Comparison of ENCODE assay signal across 23 mouse cellular contexts in genomic region chr16:23417456-23418240, GRCm38 (mm10). TPM values are rescaled to one million over a fixed set of nuclear protein-coding genes. Genes with fewer than 3 reads are reported as not detected.
A peak's percentile ranks its signal among the peaks of the same experiment; 100 is the strongest.
DNase-seq lines count a peak whose midpoint lies in the region; ATAC-seq and TF ChIP-seq lines count a peak whose summit lies in the region.
"Had no signal": no experiment of that assay in that cellular context is flagged by ENCODE, and none has a peak within 500 bp of the region (broad histone marks: within the 10 kb centered on the region; RNA-seq: fewer than 3 reads in every experiment).

No protein-coding gene starts in this region.

- intact Hi-C loops in heart, postnatal 14 days (cut with DNase I), result no loop called here

- TF ChIP-seq CTCF in forebrain, postnatal 0 days (IDR thresholded peaks at IDR 0.05; ENCODE audit: low read depth), result no peak
- TF ChIP-seq CTCF in midbrain, postnatal 0 days (IDR thresholded peaks at IDR 0.05), result no peak
- no peak for TF ChIP-seq CTCF in lung, adult 2 months (IDR thresholded peaks at IDR 0.05; ENCODE audit: insufficient read depth, low read length)

- no peak overlapping the region for H3K4me2 ChIP-seq in forebrain, postnatal 0 days (ENCODE audit: low read depth)
- no peak overlapping the region for H3K4me2 ChIP-seq in forebrain, embryonic 13.5 days
- H3K4me2 ChIP-seq in hindbrain, embryonic 16.5 days (ENCODE audit: low read length), result no peak overlapping the region
- no peak overlapping the region for H3K4me2 ChIP-seq in midbrain, postnatal 0 days (ENCODE audit: low read depth, low read length, poor library complexity, severe bottlenecking)
- H3K4me2 ChIP-seq: embryonic facial prominence, embryonic 12.5 days; liver, embryonic 11.5 days had no signal

- ATAC-seq in forebrain, postnatal 0 days, result peak; percentile 38; the same call in 1 of the 2 replicates
- ATAC-seq in forebrain, embryonic 13.5 days, result no peak
- ATAC-seq in hindbrain, embryonic 16.5 days, result peak; percentile 42
- ATAC-seq in midbrain, postnatal 0 days (ENCODE audit: low FRiP score), result peak; percentile 16; the same call in 1 of the 2 replicates

- H3K9ac ChIP-seq in forebrain, postnatal 0 days, result no peak overlapping the region
- H3K9ac ChIP-seq in forebrain, embryonic 13.5 days, result no peak overlapping the region
- H3K9ac ChIP-seq in hindbrain, embryonic 16.5 days (ENCODE audit: low read depth, low read length), result no peak overlapping the region
- no peak overlapping the region for H3K9ac ChIP-seq in midbrain, postnatal 0 days (replicated peaks; ENCODE audit: low read length, poor library complexity, severe bottlenecking)
- H3K9ac ChIP-seq: embryonic facial prominence, embryonic 12.5 days; heart, embryonic 13.5 days; kidney, embryonic 15.5 days had no signal

- H3K27me3 ChIP-seq in forebrain, postnatal 0 days (ENCODE audit: insufficient read depth, low read length), result no peaks in the 10 kb centered on the region
- no peaks in the 10 kb centered on the region for H3K27me3 ChIP-seq in forebrain, embryonic 13.5 days
- 0 out of 2 replicates have a peak, but pooled peaks cover 5% of the 10 kb centered on the region for H3K27me3 ChIP-seq in embryonic facial prominence, embryonic 10.5 days (replicated peaks; ENCODE audit: low read depth, poor library complexity, severe bottlenecking)
- H3K27me3 ChIP-seq in hindbrain, embryonic 16.5 days (replicated peaks; ENCODE audit: control insufficient read depth, insufficient read depth, low read length), result no peaks in the 10 kb centered on the region
- no peaks in the 10 kb centered on the region for H3K27me3 ChIP-seq in midbrain, postnatal 0 days (ENCODE audit: insufficient read depth, low read length)
- H3K27me3 ChIP-seq: embryonic facial prominence, embryonic 12.5 days; heart, embryonic 13.5 days; kidney, embryonic 15.5 days had no signal

- no peaks in the 10 kb centered on the region for H3K9me3 ChIP-seq in forebrain, postnatal 0 days (ENCODE audit: low read length)
- H3K9me3 ChIP-seq in forebrain, embryonic 13.5 days (replicated peaks), result no peaks in the 10 kb centered on the region
- no peaks in the 10 kb centered on the region for H3K9me3 ChIP-seq in embryonic facial prominence, embryonic 10.5 days
- H3K9me3 ChIP-seq in hindbrain, embryonic 16.5 days (ENCODE audit: control insufficient read depth, low read length), result no peaks in the 10 kb centered on the region
- H3K9me3 ChIP-seq in midbrain, postnatal 0 days (ENCODE audit: low read length), result no peaks in the 10 kb centered on the region
- H3K9me3 ChIP-seq: embryonic facial prominence, embryonic 12.5 days; G1E; heart, embryonic 13.5 days had no signal

- no peak overlapping the region for H3K27ac ChIP-seq in forebrain, postnatal 0 days (ENCODE audit: low read depth, low read length)
- H3K27ac ChIP-seq in forebrain, embryonic 13.5 days, result no peak overlapping the region
- 0 out of 2 replicates have a peak overlapping the region, but pooled peaks have one; percentile 7 for H3K27ac ChIP-seq in embryonic facial prominence, embryonic 10.5 days (replicated peaks)
- H3K27ac ChIP-seq in hindbrain, embryonic 16.5 days (ENCODE audit: low read depth, low read length), result no peak overlapping the region
- no peak overlapping the region for H3K27ac ChIP-seq in midbrain, postnatal 0 days (ENCODE audit: low read depth, low read length)
- H3K27ac ChIP-seq: embryonic facial prominence, embryonic 12.5 days; heart, embryonic 13.5 days; kidney, embryonic 15.5 days had no signal

- H3K4me3 ChIP-seq in forebrain, postnatal 0 days (ENCODE audit: low read depth, low read length), result no peak overlapping the region
- H3K4me3 ChIP-seq in forebrain, embryonic 13.5 days, result no peak overlapping the region
- H3K4me3 ChIP-seq in embryonic facial prominence, embryonic 10.5 days, result no peak overlapping the region
- no peak overlapping the region for H3K4me3 ChIP-seq in hindbrain, embryonic 16.5 days (ENCODE audit: low read length)
- H3K4me3 ChIP-seq in midbrain, postnatal 0 days (ENCODE audit: low read depth, low read length), result no peak overlapping the region
- no peak overlapping the region for H3K4me3 ChIP-seq in lung, adult 2 months (replicated peaks; ENCODE audit: extremely low read depth, low read depth, low read length)
- H3K4me3 ChIP-seq: embryonic facial prominence, embryonic 12.5 days; heart, embryonic 13.5 days; kidney, embryonic 15.5 days; megakaryocyte, embryonic 14.5 days had no signal

- WGBS in forebrain, postnatal 0 days, result 52% methylated on average over 13 of the region's 13 CpGs
- 52% methylated on average over 13 of the region's 13 CpGs for WGBS in forebrain, embryonic 13.5 days
- WGBS in embryonic facial prominence, embryonic 10.5 days, result 68% methylated on average over 13 of the region's 13 CpGs
- WGBS in hindbrain, embryonic 16.5 days, result 41% methylated on average over 13 of the region's 13 CpGs
- 54% methylated on average over 13 of the region's 13 CpGs for WGBS in midbrain, postnatal 0 days
- WGBS in lung, adult 2 months, result 80% methylated on average over 13 of the region's 13 CpGs

- H3K4me1 ChIP-seq in forebrain, postnatal 0 days (ENCODE audit: insufficient read depth), result no peaks in the 10 kb centered on the region
- H3K4me1 ChIP-seq in forebrain, embryonic 13.5 days, result peaks cover 9% of the 10 kb centered on the region
- peaks cover 29% of the 10 kb centered on the region for H3K4me1 ChIP-seq in embryonic facial prominence, embryonic 10.5 days
- peaks cover 8% of the 10 kb centered on the region for H3K4me1 ChIP-seq in hindbrain, embryonic 16.5 days (ENCODE audit: control insufficient read depth, insufficient read depth, low read depth, low read length)
- H3K4me1 ChIP-seq in midbrain, postnatal 0 days (ENCODE audit: insufficient read depth, low read length), result peaks cover 2% of the 10 kb centered on the region; the same call in 1 of the 2 replicates
- H3K4me1 ChIP-seq in lung, adult 2 months (ENCODE audit: control insufficient read depth, insufficient read depth, low read length), result 0 out of 2 replicates have a peak, but pooled peaks cover 2% of the 10 kb centered on the region
- H3K4me1 ChIP-seq: megakaryocyte, embryonic 14.5 days had no signal

- DNase-seq in forebrain, postnatal 0 days, result no peak
- no peak for DNase-seq in embryonic facial prominence, embryonic 10.5 days (ENCODE audit: low spot score)
- no peak for DNase-seq in midbrain, postnatal 0 days (ENCODE audit: low spot score)
- no peak for DNase-seq in lung, adult 2 months
- DNase-seq in heart, postnatal 14 days, result no peak
- DNase-seq in gastrocnemius, adult 18-20 months (ENCODE audit: low spot score), result no peak
- DNase-seq: cerebellum, adult 8-10 months; gastrocnemius, postnatal 14 days; thymus, postnatal 14 days had no signal

- no peaks in the 10 kb centered on the region for H3K36me3 ChIP-seq in forebrain, postnatal 0 days (ENCODE audit: insufficient read depth)
- H3K36me3 ChIP-seq in forebrain, embryonic 13.5 days (ENCODE audit: poor library complexity, severe bottlenecking), result no peaks in the 10 kb centered on the region
- no peaks in the 10 kb centered on the region for H3K36me3 ChIP-seq in embryonic facial prominence, embryonic 10.5 days (replicated peaks)
- no peaks in the 10 kb centered on the region for H3K36me3 ChIP-seq in hindbrain, embryonic 16.5 days (ENCODE audit: control insufficient read depth, insufficient read depth, low read length)
- H3K36me3 ChIP-seq in midbrain, postnatal 0 days (ENCODE audit: insufficient read depth, low read length), result no peaks in the 10 kb centered on the region
- H3K36me3 ChIP-seq: embryonic facial prominence, embryonic 12.5 days; G1E; heart, embryonic 13.5 days; kidney, embryonic 15.5 days had no signal

- TF ChIP-seq POLR2A in lung, adult 2 months (IDR thresholded peaks at IDR 0.05; ENCODE audit: borderline replicate concordance, extremely low read depth, low read depth, low read length), result no peak

RNA-seq across cellular contexts. Expression of gene Rtp1, which starts 11.3 kb away (rescaled TPM):
- total RNA-seq in forebrain, postnatal 0 days (2014; rRNA removed), result 0.31 and 0.62 TPM in 2 replicates
- polyA plus RNA-seq in forebrain, postnatal 0 days (2015; fragmentation: Nextera tagmentation; extraction: Ambion mirVana), result 0.21 and 0.22 TPM in 2 replicates
- 0.05 TPM in 1 of 2 replicates, not detected in the other for polyA plus RNA-seq in forebrain, embryonic 13.5 days (2015; fragmentation: Nextera tagmentation; extraction: Ambion mirVana)
- polyA plus RNA-seq in embryonic facial prominence, embryonic 10.5 days (2016; fragmentation: Nextera tagmentation; extraction: Ambion mirVana), result not detected in 2 replicates
- polyA plus RNA-seq in hindbrain, embryonic 16.5 days (2015; fragmentation: Nextera tagmentation; extraction: Ambion mirVana), result 0.14 and 0.20 TPM in 2 replicates
- 0.28 and 0.77 TPM in 2 replicates for total RNA-seq in midbrain, postnatal 0 days (2014; rRNA removed)
- polyA plus RNA-seq in midbrain, postnatal 0 days (2015; fragmentation: Nextera tagmentation; extraction: Ambion mirVana), result 0.13 and 0.33 TPM in 2 replicates
- polyA plus RNA-seq in lung, adult 2 months (2012; rRNA removed), result not detected in 2 replicates
- total RNA-seq in heart, postnatal 14 days (2021), result not detected
- total RNA-seq in gastrocnemius, adult 18-20 months (2021), result not detected
- total RNA-seq: adrenal gland, postnatal 4 days; gastrocnemius, postnatal 14 days; heart, adult 18-20 months; heart, postnatal 36 days had no signal
- polyA plus RNA-seq: G1E; heart, embryonic 13.5 days; intestine, embryonic 16.5 days; kidney, embryonic 15.5 days; large intestine, adult 2 months; limb, embryonic 11.5 days; liver, embryonic 11.5 days had no signal
